Comparison of ENCODE assay signal across 19 mouse cellular contexts in genomic region chr15:27450689-27451088, GRCm38 (mm10).
"Had no signal": no experiment of that assay in that cellular context is flagged by ENCODE, and none has a peak within 500 bp of the region (broad histone marks: within the 10 kb centered on the region; RNA-seq: fewer than 3 reads in every experiment).

No protein-coding gene starts in this region.

- DNase-seq: kidney, adult 11 months; kidney, adult 8-10 months; kidney, postnatal 10 days; kidney, postnatal 36 days; liver, embryonic 13.5 days; lung, embryonic 14.5 days; lung, postnatal 36 days; retina, postnatal 1 day; right cerebral cortex, postnatal 4 days; thymus, postnatal 36 days had no signal

- H3K27me3 ChIP-seq: kidney, embryonic 15.5 days; liver, embryonic 13.5 days; midbrain, embryonic 13.5 days; neural tube, embryonic 13.5 days had no signal

- H3K9me3 ChIP-seq: kidney, embryonic 15.5 days; liver, embryonic 13.5 days; megakaryocyte, embryonic 14.5 days; midbrain, embryonic 10.5 days; midbrain, embryonic 13.5 days; neural tube, embryonic 13.5 days had no signal

- ATAC-seq: lung, postnatal 0 days; midbrain, embryonic 13.5 days; midbrain, embryonic 16.5 days had no signal

- H3K4me1 ChIP-seq: kidney, embryonic 15.5 days; midbrain, embryonic 10.5 days; midbrain, embryonic 13.5 days; neural tube, embryonic 13.5 days had no signal

- H3K4me2 ChIP-seq: kidney, embryonic 15.5 days; liver, embryonic 13.5 days; lung, embryonic 14.5 days; midbrain, embryonic 13.5 days; neural tube, embryonic 13.5 days had no signal

- H3K27ac ChIP-seq: kidney, embryonic 15.5 days; liver, embryonic 13.5 days; midbrain, embryonic 10.5 days; midbrain, embryonic 13.5 days; neural tube, embryonic 13.5 days; stomach, postnatal 0 days had no signal

- H3K36me3 ChIP-seq: kidney, embryonic 15.5 days; liver, embryonic 13.5 days; midbrain, embryonic 10.5 days; midbrain, embryonic 13.5 days; neural tube, embryonic 13.5 days had no signal

- H3K9ac ChIP-seq: kidney, embryonic 15.5 days; liver, embryonic 13.5 days; lung, embryonic 14.5 days; midbrain, embryonic 13.5 days; neural tube, embryonic 13.5 days had no signal

- H3K4me3 ChIP-seq: kidney, embryonic 15.5 days; liver, embryonic 13.5 days; megakaryocyte, embryonic 14.5 days; midbrain, embryonic 10.5 days; midbrain, embryonic 13.5 days; myocyte; neural tube, embryonic 13.5 days had no signal
